Mouse (Mus musculus) liver, postnatal 0 days (tissue): ENCODE data around the gene Rasgef1c.

ENCODE experiments used
- CTCF ChIP-seq: sonication (generic); IDR thresholded peaks from 2 replicates; pipeline ENCODE4 v1.5.1; 2016; ENCODE audit warnings: antibody characterized with exemption, low read depth
- EP300 ChIP-seq: IDR thresholded peaks from 2 replicates; pipeline ENCODE4 v1.6.1; 2016; ENCODE audit warnings: antibody characterized with exemption, low read depth, mild to moderate bottlenecking

GRCm38 (mm10) chr11:49978935-49979334, 77.3 kb downstream of the Rasgef1c start:
- no peak for TF ChIP-seq CTCF
- no peak for TF ChIP-seq EP300
